Mouse (Mus musculus): ENCODE data around the gene Lrrn3.
A peak's percentile ranks its signal among the peaks of the same experiment; 100 is the strongest.

The Lrrn3 gene

GRCm38 (mm10) chr12:41486331-41486730 is at the start of gene Lrrn3:
Gene Lrrn3, minus strand, starts transcription at chr12:41486431.
- no peak for DNase-seq

- no peak for DNase-seq
Observed at GRCm38 (mm10) chr12:41528410-41528809, 42.2 kb upstream of the Lrrn3 start.

- no peak for DNase-seq
Observed at GRCm38 (mm10) chr12:41526688-41527087, 40.5 kb upstream of the Lrrn3 start.

GRCm38 (mm10) chr12:41521671-41522070 is 35.4 kb upstream of the Lrrn3 start:
- no peak for DNase-seq

- DNase-seq: no peak
Observed at GRCm38 (mm10) chr12:41520326-41520725, 34.1 kb upstream of the Lrrn3 start.

GRCm38 (mm10) chr12:41518897-41519296 is 32.7 kb upstream of the Lrrn3 start:
- no peak for DNase-seq

- DNase-seq: no peak
Observed at GRCm38 (mm10) chr12:41510588-41510987, 24.4 kb upstream of the Lrrn3 start.

GRCm38 (mm10) chr12:41508610-41509009 is 22.4 kb upstream of the Lrrn3 start:
- DNase-seq: no peak

GRCm38 (mm10) chr12:41500049-41500820 is 14.0 kb upstream of the Lrrn3 start:
- no peak for DNase-seq

GRCm38 (mm10) chr12:41494620-41495019 is 8.4 kb upstream of the Lrrn3 start:
- no peak for DNase-seq

GRCm38 (mm10) chr12:41487005-41487404 is 774 bp upstream of the Lrrn3 start:
- peak in 1 of 2 experiments; percentile 23 for DNase-seq

- peak; percentile 69 to 74 for DNase-seq
Observed at GRCm38 (mm10) chr12:41485512-41486215, 567 bp downstream of the Lrrn3 start.

GRCm38 (mm10) chr12:41484689-41485511 is 1.3 kb downstream of the Lrrn3 start:
- peak; percentile 26 to 42 for DNase-seq

- DNase-seq: peak; percentile 31 to 50
Observed at GRCm38 (mm10) chr12:41483593-41484451, 2.4 kb downstream of the Lrrn3 start.

- peak; percentile 19 to 31 for DNase-seq
Observed at GRCm38 (mm10) chr12:41483091-41483592, 3.1 kb downstream of the Lrrn3 start.

GRCm38 (mm10) chr12:41481486-41481885 is 4.7 kb downstream of the Lrrn3 start:
- no peak for DNase-seq

- no peak for DNase-seq
Observed at GRCm38 (mm10) chr12:41469096-41469801, 17.0 kb downstream of the Lrrn3 start.

GRCm38 (mm10) chr12:41468374-41468991 is 17.7 kb downstream of the Lrrn3 start:
- DNase-seq: no peak

GRCm38 (mm10) chr12:41438446-41438845 is 47.8 kb downstream of the Lrrn3 start:
- DNase-seq: peak in 1 of 2 experiments; percentile 24

- DNase-seq: no peak
Observed at GRCm38 (mm10) chr12:41436206-41436985, 49.8 kb downstream of the Lrrn3 start.

All from cerebellum, postnatal 36 days (tissue).